12 mouse cellular contexts compared by ENCODE assay signal in genomic region chr2:18916615-18917379, GRCm38 (mm10).
A peak's percentile ranks its signal among the peaks of the same experiment; 100 is the strongest.
DNase-seq lines count a peak whose midpoint lies in the region; ATAC-seq and TF ChIP-seq lines count a peak whose summit lies in the region.
"Had no signal": no experiment of that assay in that cellular context is flagged by ENCODE, and none has a peak within 500 bp of the region (broad histone marks: within the 10 kb centered on the region; RNA-seq: fewer than 3 reads in every experiment).

No protein-coding gene starts in this region.

- no peak overlapping the region for H3K9ac ChIP-seq in kidney, postnatal 0 days (ENCODE audit: low read depth, low read length)
- no peak overlapping the region for H3K9ac ChIP-seq in CH12.LX (ENCODE audit: insufficient read depth, low read depth)
- no peak overlapping the region for H3K9ac ChIP-seq in forebrain, embryonic 14.5 days (ENCODE audit: low read length)

- peaks cover 4% of the 10 kb centered on the region for H3K79me2 ChIP-seq in CH12.LX (replicated peaks; ENCODE audit: control insufficient read depth, extremely low read depth, insufficient read depth, poor library complexity, severe bottlenecking)

- in situ Hi-C loops in CH12.LX (cut with MboI; ENCODE audit: low pct_ligation_motif_present, low pct_unique_long_range_greater_than_20kb, low sequenced_read_pairs) = no loop called here

- ATAC-seq in kidney, postnatal 0 days (replicated peaks; ENCODE audit: low FRiP score, low read depth) = no peak
- no peak for ATAC-seq in forebrain, embryonic 14.5 days

- no peaks in the 10 kb centered on the region for H3K27me3 ChIP-seq in kidney, postnatal 0 days (ENCODE audit: insufficient read depth, low read length)
- H3K27me3 ChIP-seq in CH12.LX (replicated peaks) = no peaks in the 10 kb centered on the region
- H3K27me3 ChIP-seq in splenic B cell, adult 2 months (ENCODE audit: control insufficient read depth, insufficient read depth, low read length, poor library complexity, severe bottlenecking) = no peaks in the 10 kb centered on the region
- H3K27me3 ChIP-seq in forebrain, embryonic 10.5 days (ENCODE audit: poor library complexity, severe bottlenecking) = no peaks in the 10 kb centered on the region
- H3K27me3 ChIP-seq in forebrain, embryonic 14.5 days (replicated peaks; ENCODE audit: control insufficient read depth, insufficient read depth, low read length) = no peaks in the 10 kb centered on the region

- no peaks in the 10 kb centered on the region for H3K9me3 ChIP-seq in kidney, postnatal 0 days (replicated peaks; ENCODE audit: low read length)
- no peaks in the 10 kb centered on the region for H3K9me3 ChIP-seq in CH12.LX (replicated peaks; ENCODE audit: low read length)
- no peaks in the 10 kb centered on the region for H3K9me3 ChIP-seq in forebrain, embryonic 10.5 days
- H3K9me3 ChIP-seq in forebrain, embryonic 14.5 days (replicated peaks; ENCODE audit: control insufficient read depth, low read length) = no peaks in the 10 kb centered on the region

- H3K27ac ChIP-seq in kidney, postnatal 0 days = 0 out of 2 replicates have a peak overlapping the region, but pooled peaks have one; percentile 8
- H3K27ac ChIP-seq in CH12.LX (ENCODE audit: insufficient read depth, low read depth) = no peak overlapping the region
- H3K27ac ChIP-seq in embryonic fibroblast, embryonic 13.5 days (ENCODE audit: insufficient read depth, low read length) = 0 out of 2 replicates have a peak overlapping the region, but pooled peaks have one; percentile 4
- no peak overlapping the region for H3K27ac ChIP-seq in forebrain, embryonic 10.5 days
- no peak overlapping the region for H3K27ac ChIP-seq in forebrain, embryonic 14.5 days (ENCODE audit: low read depth, low read length)

- H3K4me3 ChIP-seq in kidney, postnatal 0 days (replicated peaks; ENCODE audit: low read depth, low read length) = no peak overlapping the region
- H3K4me3 ChIP-seq in CH12.LX (replicated peaks in 1 of 3; ENCODE audit: low read depth in 2 of 3, low read length in 2 of 3, poor library complexity in 1 of 3) = peak overlapping the region in 2 of 3 experiments; percentile 18 to 38
- H3K4me3 ChIP-seq in embryonic fibroblast, embryonic 13.5 days (ENCODE audit: insufficient read depth, low read length) = no peak overlapping the region
- no peak overlapping the region for H3K4me3 ChIP-seq in forebrain, embryonic 10.5 days
- no peak overlapping the region for H3K4me3 ChIP-seq in forebrain, embryonic 14.5 days (ENCODE audit: low read depth, low read length)
- H3K4me3 ChIP-seq: myocyte had no signal

- no peak for TF ChIP-seq POLR2A in CH12.LX (IDR thresholded peaks at IDR 0.05; ENCODE audit: low read depth, low read length)
- no peak for TF ChIP-seq POLR2A in embryonic fibroblast, embryonic 13.5 days (IDR thresholded peaks at IDR 0.05; ENCODE audit: low read depth, low read length)

- TF ChIP-seq CTCF in kidney, postnatal 0 days (IDR thresholded peaks at IDR 0.05; ENCODE audit: low read depth) = no peak
- TF ChIP-seq CTCF in CH12.LX (conservative IDR thresholded peaks at IDR 0.05 in 1 of 2, IDR thresholded peaks at IDR 0.05 in 1 of 2; ENCODE audit: low read depth in 2 of 2, low read length in 2 of 2) = no peak
- TF ChIP-seq CTCF in embryonic fibroblast, embryonic 13.5 days (IDR thresholded peaks at IDR 0.05; ENCODE audit: borderline replicate concordance, insufficient read depth, low read length) = no peak

- H3K36me3 ChIP-seq in kidney, postnatal 0 days (ENCODE audit: insufficient read depth, low read length) = no peaks in the 10 kb centered on the region
- no peaks in the 10 kb centered on the region for H3K36me3 ChIP-seq in CH12.LX (replicated peaks in 1 of 2; ENCODE audit: control insufficient read depth in 1 of 2, insufficient read depth in 1 of 2, low read length in 1 of 2)
- H3K36me3 ChIP-seq in splenic B cell, adult 2 months (ENCODE audit: control insufficient read depth, insufficient read depth, low read length, poor library complexity, severe bottlenecking) = no peaks in the 10 kb centered on the region
- no peaks in the 10 kb centered on the region for H3K36me3 ChIP-seq in forebrain, embryonic 10.5 days (replicated peaks)
- no peaks in the 10 kb centered on the region for H3K36me3 ChIP-seq in forebrain, embryonic 14.5 days (ENCODE audit: control insufficient read depth, insufficient read depth, low read length)

- DNase-seq in kidney, postnatal 0 days (ENCODE audit: low spot score) = no peak
- DNase-seq in kidney, postnatal 25 days = no peak
- DNase-seq in CH12.LX (ENCODE audit: extremely low read depth) = peak; percentile 55
- DNase-seq in splenic B cell, adult 2 months (ENCODE audit: low read depth, low spot score) = peak; percentile 52
- no peak for DNase-seq in forebrain, embryonic 10.5 days (ENCODE audit: extremely low spot score, low spot score)
- DNase-seq in forebrain, embryonic 14.5 days (ENCODE audit: low spot score) = no peak
- DNase-seq: cerebellum, postnatal 25 days; heart, postnatal 4 days; kidney, postnatal 14 days; lung, postnatal 10 days had no signal

- TF ChIP-seq RAD21 in CH12.LX (IDR thresholded peaks at IDR 0.05; ENCODE audit: low read depth, low read length) = no peak

- H3K4me2 ChIP-seq in kidney, postnatal 0 days (ENCODE audit: low read length) = no peak overlapping the region
- H3K4me2 ChIP-seq in CH12.LX (ENCODE audit: insufficient read depth, low read depth, poor library complexity, severe bottlenecking) = peak overlapping the region; percentile 23; the same call in 1 of the 2 replicates
- no peak overlapping the region for H3K4me2 ChIP-seq in forebrain, embryonic 14.5 days (ENCODE audit: low read length)

- dilution Hi-C loops in CH12.LX (cut with MboI; ENCODE audit: extremely low pct_ligation_motif_present, extremely low pct_unique_long_range_greater_than_20kb, low sequenced_read_pairs) = no loop called here

- TF ChIP-seq EP300 in CH12.LX (IDR thresholded peaks at IDR 0.05; ENCODE audit: low read length) = no peak

- WGBS in kidney, postnatal 0 days = 80% methylated on average over 14 of the region's 14 CpGs
- 63% methylated on average over 14 of the region's 14 CpGs for WGBS in forebrain, embryonic 10.5 days
- WGBS in forebrain, embryonic 14.5 days = 69% methylated on average over 14 of the region's 14 CpGs

- H3K4me1 ChIP-seq in kidney, postnatal 0 days (replicated peaks; ENCODE audit: insufficient read depth, low read length) = peaks cover 35% of the 10 kb centered on the region
- H3K4me1 ChIP-seq in CH12.LX (ENCODE audit: control insufficient read depth in 1 of 2, insufficient read depth in 2 of 2) = peaks cover 9 to 98% of the 10 kb centered on the region in 2 experiments
- H3K4me1 ChIP-seq in embryonic fibroblast, embryonic 13.5 days (ENCODE audit: control insufficient read depth, insufficient read depth, low read length) = peaks cover 13% of the 10 kb centered on the region
- peaks cover 34% of the 10 kb centered on the region for H3K4me1 ChIP-seq in forebrain, embryonic 10.5 days
- H3K4me1 ChIP-seq in forebrain, embryonic 14.5 days (ENCODE audit: control insufficient read depth, insufficient read depth, low read length) = no peaks in the 10 kb centered on the region; the same call in 1 of the 2 replicates

TF ChIP-seq in CH12.LX, 34 proteins besides CTCF, POLR2A, EP300 and RAD21:
- TF ChIP-seq MAX (IDR thresholded peaks at IDR 0.05; ENCODE audit: low read length) (peak; percentile 35; the same call in 1 of the 2 replicates), MEF2A (IDR thresholded peaks at IDR 0.05; ENCODE audit: borderline replicate concordance, low read depth, low read length) (no peak), BHLHE40 (IDR thresholded peaks at IDR 0.05; ENCODE audit: low read depth, low read length) (no peak)

Comparison
In these comparisons a context has a peak if more than half of its experiments do, and no peak if none do; other contexts are left out.
1. DNase-seq: peak in CH12.LX (single experiment) and splenic B cell, adult 2 months (single experiment); none in kidney, postnatal 0 days (single experiment), kidney, postnatal 25 days (0 of 2), forebrain, embryonic 10.5 days (single experiment) and forebrain, embryonic 14.5 days (single experiment).
2. H3K27ac ChIP-seq: peak in kidney, postnatal 0 days (single experiment) and embryonic fibroblast, embryonic 13.5 days (single experiment); none in CH12.LX (single experiment), forebrain, embryonic 10.5 days (single experiment) and forebrain, embryonic 14.5 days (single experiment).
3. H3K4me3 ChIP-seq: peak in CH12.LX (2 of 3); none in kidney, postnatal 0 days (single experiment), embryonic fibroblast, embryonic 13.5 days (single experiment), forebrain, embryonic 10.5 days (single experiment) and forebrain, embryonic 14.5 days (single experiment).